Mouse (Mus musculus): Measurements from ENCODE around the gene Thop1.

GRCm38 (mm10) chr10:81077916-81078315, 8.1 kb downstream of the Thop1 start:
- TF ChIP-seq CTCF (conservative IDR thresholded peaks at IDR 0.05; ENCODE audit: low read length) (no peak), POU5F1 (IDR thresholded peaks at IDR 0.05; ENCODE audit: borderline replicate concordance, low read length) (no peak), NANOG (IDR thresholded peaks at IDR 0.05; ENCODE audit: borderline replicate concordance, low read length) (no peak)
